Mouse (Mus musculus) hematopoietic stem cell, adult 5-6 weeks (primary cell): Measurements from ENCODE around the gene Arap2. TPM values are rescaled to one million over a fixed set of nuclear protein-coding genes. Genes with fewer than 3 reads are reported as not detected.
"Not testable (repeated sequence)": the region's sequence is repeated elsewhere in the genome, so short reads cannot be mapped to it uniquely, and the experiment has no call there.

Experiments
- ATAC-seq, 2 experiments: fragments of 125-278 bp in 1 of 2; replicated peaks in 1 of 2; 2 replicates each; pipeline ENCODE4 v1.8.0; 2016 to 2017; ENCODE audit warnings: inconsistent platforms in 2 of 2, mild to moderate bottlenecking in 2 of 2, moderate number of reproducible peaks in 2 of 2, low read depth in 1 of 2, moderate TSS enrichment in 1 of 2; ENCODE audit not compliant: low FRiP score in 2 of 2, poor library complexity in 2 of 2, severe bottlenecking in 2 of 2, insufficient read depth in 1 of 2, low TSS enrichment in 1 of 2
- total RNA-seq: library from RNA; stranded (forward); fragments of 172-1452, 232-1000 nt; gene quantifications from 2 replicates; pipeline ENCODE4 v1.2.3, GENCODE M21; 2017

Gene Arap2
- total RNA-seq, 1 experiment from 2014 or later = 34.0 TPM

GRCm38 (mm10) chr5:62752934-62753333 is 13.0 kb downstream of the Arap2 start:
- ATAC-seq = no peak

- peak in 1 of 2 experiments; percentile 33; a peak in 1 of 4 replicates for ATAC-seq
Observed at GRCm38 (mm10) chr5:62751692-62752091, 14.3 kb downstream of the Arap2 start.

GRCm38 (mm10) chr5:62748168-62748567 is 17.8 kb downstream of the Arap2 start:
- no peak for ATAC-seq

GRCm38 (mm10) chr5:62743220-62743922 is 22.6 kb downstream of the Arap2 start:
- ATAC-seq = no peak

GRCm38 (mm10) chr5:62739451-62740415 is 26.2 kb downstream of the Arap2 start:
- ATAC-seq = 0 out of 4 replicates have a peak, but pooled peaks of 1 of the 2 experiments have one; percentile 22

- not testable (repeated sequence) for ATAC-seq
Observed at GRCm38 (mm10) chr5:62730573-62730972, 35.4 kb downstream of the Arap2 start.

GRCm38 (mm10) chr5:62725551-62725950 is 40.4 kb downstream of the Arap2 start:
- no peak for ATAC-seq

GRCm38 (mm10) chr5:62723261-62724105 is 42.5 kb downstream of the Arap2 start:
- peak in 1 of 2 experiments; percentile 27; a peak in 1 of 4 replicates for ATAC-seq

- ATAC-seq = no peak
Observed at GRCm38 (mm10) chr5:62716468-62716867, 49.5 kb downstream of the Arap2 start.

- ATAC-seq = 0 out of 4 replicates have a peak, but pooled peaks have one; percentile 10 to 19
Observed at GRCm38 (mm10) chr5:62715977-62716376, 50.0 kb downstream of the Arap2 start.

GRCm38 (mm10) chr5:62715436-62715835 is 50.5 kb downstream of the Arap2 start:
- peak; percentile 50 to 52; a peak in 3 of 4 replicates for ATAC-seq

- ATAC-seq = peak; percentile 62 to 64; a peak in 3 of 4 replicates
Observed at GRCm38 (mm10) chr5:62710955-62711354, 55.0 kb downstream of the Arap2 start.

GRCm38 (mm10) chr5:62706900-62707299 is 59.1 kb downstream of the Arap2 start:
- ATAC-seq = 0 out of 4 replicates have a peak, but pooled peaks have one; percentile 24 to 34

GRCm38 (mm10) chr5:62689965-62690364 is 76.0 kb downstream of the Arap2 start:
- no peak for ATAC-seq

- ATAC-seq = no peak
Observed at GRCm38 (mm10) chr5:62683751-62684150, 82.2 kb downstream of the Arap2 start.

GRCm38 (mm10) chr5:62683207-62683606 is 82.8 kb downstream of the Arap2 start:
- no peak for ATAC-seq

GRCm38 (mm10) chr5:62677390-62677789 is 88.6 kb downstream of the Arap2 start:
- peak; percentile 56 to 94; a peak in 2 of 4 replicates for ATAC-seq
